Mouse (Mus musculus): ENCODE measurements around the gene Prepl. TPM values are rescaled to one million over a fixed set of nuclear protein-coding genes. Genes with fewer than 3 reads are reported as not detected.

Gene Prepl
- polyA plus RNA-seq, 1 experiment from 2014 or later = 135 TPM

DNA sequence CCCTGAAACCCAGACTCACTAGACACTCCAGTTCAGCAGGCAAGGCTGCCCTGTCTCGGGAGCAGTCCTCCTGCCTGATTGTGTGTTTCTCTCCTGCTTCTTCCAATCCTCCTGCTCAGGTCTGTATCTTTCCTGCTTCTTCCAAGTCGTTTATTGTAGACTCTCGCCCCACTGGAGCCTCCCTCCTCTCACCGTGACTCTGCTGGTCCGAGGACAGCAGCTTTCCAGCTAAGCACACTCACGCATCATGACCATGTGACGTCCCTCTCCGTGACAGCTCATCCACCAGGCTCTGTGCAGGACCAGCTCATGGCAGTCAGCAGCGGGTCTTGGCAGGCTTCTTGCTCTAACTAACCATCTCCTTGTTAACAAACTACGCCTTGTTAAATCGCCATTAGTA is 56.0 kb downstream of the Prepl start:
- Histone ChIP-seq H3K9ac (replicated peaks) (no peak overlapping the region), H3K4me2 (no peak overlapping the region), H3K27ac (replicated peaks) (no peak overlapping the region), H3K4me3 (replicated peaks) (no peak overlapping the region), H3K4me1 (no peaks in the 10 kb centered on the region), H3K27me3 (replicated peaks) (no peaks in the 10 kb centered on the region), H3K36me3 (no peaks in the 10 kb centered on the region), H3K9me3 (replicated peaks) (no peaks in the 10 kb centered on the region)
- WGBS = 70% methylated on average over 11 of the region's 11 CpGs
- no peak for ATAC-seq (ENCODE audit: low FRiP score)

DNA sequence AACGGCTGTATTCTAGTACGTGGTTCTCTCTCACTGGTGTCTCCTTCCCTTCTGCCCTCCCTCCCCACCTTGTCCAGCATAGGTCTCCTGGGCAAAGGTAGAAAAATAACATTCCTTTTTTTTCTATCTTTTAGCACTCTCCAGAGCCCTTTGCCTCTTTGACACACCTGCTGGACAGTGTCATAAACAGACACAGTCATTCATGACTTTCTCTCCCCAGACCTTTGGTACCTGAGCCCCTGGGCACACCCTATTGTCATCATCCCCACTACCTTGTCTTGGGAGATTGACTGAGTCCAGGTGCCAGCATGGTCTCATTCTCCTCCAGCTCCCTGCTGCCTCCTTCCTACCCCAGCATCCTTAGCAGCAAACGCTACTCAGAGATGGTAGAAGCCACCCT is 57.0 kb downstream of the Prepl start:
- Histone ChIP-seq H3K27ac (replicated peaks) (no peak overlapping the region), H3K9ac (replicated peaks) (no peak overlapping the region), H3K36me3 (no peaks in the 10 kb centered on the region), H3K4me3 (replicated peaks) (no peak overlapping the region), H3K4me1 (no peaks in the 10 kb centered on the region), H3K4me2 (no peak overlapping the region), H3K27me3 (replicated peaks) (no peaks in the 10 kb centered on the region), H3K9me3 (replicated peaks) (no peaks in the 10 kb centered on the region)
- ATAC-seq (ENCODE audit: low FRiP score) = no peak
- WGBS = 82% methylated on average over 3 of the region's 3 CpGs

DNA sequence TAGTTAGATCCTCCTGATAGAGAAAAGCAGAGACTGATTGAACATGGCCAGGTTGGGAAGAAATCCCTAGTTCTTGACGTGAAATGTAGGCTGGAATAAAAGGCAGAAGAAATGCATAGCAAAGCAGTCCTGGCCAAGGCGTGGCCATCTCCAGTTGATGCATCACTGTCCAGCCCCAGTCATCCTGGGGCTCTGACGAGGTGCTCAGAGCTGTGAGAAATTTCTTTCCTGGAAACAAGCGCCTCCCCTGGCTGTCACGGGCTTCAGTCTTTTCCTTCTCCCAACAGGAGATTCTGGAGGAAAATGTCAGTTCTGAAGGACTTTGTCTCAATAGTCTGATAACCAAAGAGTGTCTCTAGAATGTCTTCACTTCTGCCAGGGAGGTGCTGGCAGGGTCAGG is 59.4 kb downstream of the Prepl start:
- no peak overlapping the region for H3K9ac ChIP-seq (replicated peaks)
- ATAC-seq (ENCODE audit: low FRiP score) = no peak
- no peak overlapping the region for H3K27ac ChIP-seq (replicated peaks)
- H3K4me2 ChIP-seq = no peak overlapping the region
- H3K4me3 ChIP-seq (replicated peaks) = no peak overlapping the region
- no peaks in the 10 kb centered on the region for H3K4me1 ChIP-seq
- no peaks in the 10 kb centered on the region for H3K9me3 ChIP-seq (replicated peaks)
- H3K27me3 ChIP-seq (replicated peaks) = no peaks in the 10 kb centered on the region
- 86% methylated on average over 5 of the region's 5 CpGs for WGBS
- H3K36me3 ChIP-seq = no peaks in the 10 kb centered on the region

DNA sequence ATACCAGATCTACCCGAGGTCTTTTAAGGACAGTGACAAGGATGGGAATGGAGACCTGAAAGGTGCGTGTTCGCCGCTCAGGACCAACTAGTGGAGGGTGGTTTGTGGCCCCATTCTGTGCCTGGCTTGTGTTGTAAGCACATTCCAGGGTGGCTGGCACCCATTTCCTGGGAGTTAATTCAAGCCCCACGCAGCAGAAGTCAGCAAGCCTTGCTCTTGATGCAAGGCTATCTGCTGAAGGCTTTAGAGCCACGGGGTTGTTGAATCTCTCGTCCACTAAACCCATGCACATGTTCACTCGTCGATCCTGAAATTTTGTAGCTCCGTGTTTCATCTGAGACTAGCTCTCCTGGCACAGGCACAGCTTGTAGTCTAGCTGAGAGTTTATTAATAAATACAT is 61.2 kb downstream of the Prepl start:
- Histone ChIP-seq H3K4me1 (no peaks in the 10 kb centered on the region), H3K9me3 (replicated peaks) (no peaks in the 10 kb centered on the region), H3K27me3 (replicated peaks) (no peaks in the 10 kb centered on the region), H3K4me3 (replicated peaks) (no peak overlapping the region), H3K4me2 (no peak overlapping the region), H3K9ac (replicated peaks) (no peak overlapping the region), H3K27ac (replicated peaks) (no peak overlapping the region), H3K36me3 (no peaks in the 10 kb centered on the region)
- no peak for ATAC-seq (ENCODE audit: low FRiP score)
- WGBS = 95% methylated on average over 10 of the region's 10 CpGs

DNA sequence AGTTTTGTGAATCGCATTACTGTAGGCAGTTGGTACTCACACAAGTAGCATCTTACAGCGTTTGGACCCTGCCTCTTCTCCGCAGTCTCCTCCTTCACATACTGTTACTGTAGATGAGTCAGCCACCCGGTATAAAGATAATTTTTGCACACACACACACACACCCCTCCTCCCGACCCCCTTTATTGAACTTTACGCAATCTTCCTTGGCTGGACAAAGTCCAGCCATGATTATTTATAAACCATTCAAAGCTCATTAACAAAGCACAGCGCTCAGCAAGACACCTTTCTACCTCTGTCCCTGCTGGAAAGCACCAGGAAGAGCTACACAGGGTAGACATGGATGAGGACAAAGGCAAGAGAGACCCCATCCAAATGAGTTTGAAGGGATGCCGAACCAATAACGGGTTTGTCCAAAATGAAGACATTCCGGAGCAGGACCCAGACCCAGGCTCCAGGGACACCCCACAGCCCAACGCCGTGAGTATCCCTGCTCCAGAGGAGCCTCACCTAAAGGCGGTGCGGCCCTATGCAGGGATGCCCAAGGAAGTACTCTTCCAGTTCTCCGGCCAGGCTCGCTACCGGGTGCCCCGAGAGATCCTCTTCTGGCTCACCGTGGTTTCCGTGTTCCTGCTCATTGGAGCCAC is 61.8 kb downstream of the Prepl start, which contains the start of gene Slc3a1:
TSS of gene Slc3a1 (plus strand) at position 284 of the 647 bp plus-strand sequence.
- Histone ChIP-seq H3K36me3 (no peaks in the 10 kb centered on the region), H3K27ac (replicated peaks) (no peak within 1 kb of the TSS), H3K4me1 (0 out of 2 replicates have a peak, but pooled peaks cover 2% of the 10 kb centered on the region), H3K9ac (replicated peaks) (no peak within 1 kb of the TSS), H3K4me2 (no peak within 1 kb of the TSS), H3K9me3 (replicated peaks) (no peaks in the 10 kb centered on the region), H3K27me3 (replicated peaks) (no peaks in the 10 kb centered on the region), H3K4me3 (replicated peaks) (no peak within 1 kb of the TSS)
- no peak for ATAC-seq (ENCODE audit: low FRiP score)
- 89% methylated on average over 20 of the region's 20 CpGs for WGBS

DNA sequence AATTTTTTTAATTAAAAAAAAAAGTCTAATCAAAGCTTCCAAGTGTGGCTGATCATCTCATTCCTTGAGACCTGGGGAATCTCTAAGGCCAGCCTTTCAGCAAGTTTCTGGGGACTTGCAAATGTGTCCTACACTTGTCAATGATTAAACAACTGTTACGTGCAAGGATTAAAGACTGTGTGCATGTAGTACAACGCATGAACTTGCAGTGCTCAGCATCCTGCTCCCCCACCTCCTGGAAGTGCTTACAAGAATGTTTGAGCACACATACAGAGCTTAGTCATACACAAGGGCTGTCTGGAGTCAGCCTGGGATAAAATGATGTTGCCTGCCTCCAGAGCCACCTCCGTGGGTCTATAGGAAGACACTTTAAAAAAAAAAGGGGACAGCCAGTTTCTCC is 62.8 kb downstream of the Prepl start:
- Histone ChIP-seq H3K27ac (replicated peaks) (no peak overlapping the region), H3K9me3 (replicated peaks) (no peaks in the 10 kb centered on the region), H3K4me3 (replicated peaks) (no peak overlapping the region), H3K4me1 (0 out of 2 replicates have a peak, but pooled peaks cover 3% of the 10 kb centered on the region), H3K4me2 (no peak overlapping the region), H3K36me3 (no peaks in the 10 kb centered on the region), H3K27me3 (replicated peaks) (no peaks in the 10 kb centered on the region), H3K9ac (replicated peaks) (no peak overlapping the region)
- 81% methylated on average over 3 of the region's 3 CpGs for WGBS
- no peak for ATAC-seq (ENCODE audit: low FRiP score)

DNA sequence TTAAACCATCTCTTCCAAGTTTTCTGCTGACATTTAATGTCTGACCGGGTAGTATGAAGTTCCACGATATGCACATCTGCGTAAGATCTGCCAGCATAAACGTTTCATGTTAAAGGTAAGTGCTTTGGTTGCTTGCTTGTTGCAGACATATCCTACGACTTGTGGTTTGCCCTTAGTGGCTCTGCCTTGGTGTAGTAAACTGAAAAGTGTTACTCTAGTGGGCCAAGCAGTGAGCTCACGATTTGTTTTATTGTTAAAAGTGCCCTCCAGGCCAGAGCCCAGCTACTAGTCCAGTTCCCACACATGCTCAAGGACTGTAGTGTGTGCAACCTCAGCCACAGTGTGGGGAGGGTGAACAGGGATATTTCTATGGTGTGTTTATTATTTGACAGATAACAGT is 63.6 kb downstream of the Prepl start:
- H3K9ac ChIP-seq (replicated peaks) = no peak overlapping the region
- H3K27me3 ChIP-seq (replicated peaks) = no peaks in the 10 kb centered on the region
- no peaks in the 10 kb centered on the region for H3K9me3 ChIP-seq (replicated peaks)
- no peaks in the 10 kb centered on the region for H3K36me3 ChIP-seq
- H3K4me3 ChIP-seq (replicated peaks) = no peak overlapping the region
- 0 out of 2 replicates have a peak, but pooled peaks cover 3% of the 10 kb centered on the region for H3K4me1 ChIP-seq
- H3K4me2 ChIP-seq = no peak overlapping the region
- no peak for ATAC-seq (ENCODE audit: low FRiP score)
- H3K27ac ChIP-seq (replicated peaks) = no peak overlapping the region
- 96% methylated on average over 6 of the region's 6 CpGs for WGBS

DNA sequence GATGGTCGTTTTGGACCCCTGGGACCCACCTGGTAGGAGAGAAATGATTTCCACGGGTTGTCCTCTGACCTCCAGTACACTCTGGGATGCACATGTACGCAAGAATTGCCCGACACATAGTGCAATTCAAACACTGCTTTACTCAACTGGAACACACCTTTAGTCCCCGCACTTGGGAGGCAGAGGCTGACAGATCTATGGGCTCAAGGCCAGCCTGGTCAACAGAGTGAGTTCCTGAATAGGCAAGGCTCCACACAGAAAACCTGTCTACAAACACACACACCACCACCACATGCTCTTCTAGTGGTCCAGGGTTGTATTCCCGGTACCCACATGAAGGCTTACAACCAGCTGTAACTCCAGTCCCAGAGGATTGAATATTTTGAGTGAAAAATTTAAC is 64.9 kb downstream of the Prepl start:
- H3K9ac ChIP-seq (replicated peaks) = no peak overlapping the region
- ATAC-seq (ENCODE audit: low FRiP score) = no peak
- H3K4me2 ChIP-seq = no peak overlapping the region
- no peaks in the 10 kb centered on the region for H3K36me3 ChIP-seq
- 0 out of 2 replicates have a peak, but pooled peaks cover 3% of the 10 kb centered on the region for H3K4me1 ChIP-seq
- H3K27ac ChIP-seq (replicated peaks) = no peak overlapping the region
- no peaks in the 10 kb centered on the region for H3K27me3 ChIP-seq (replicated peaks)
- WGBS = 92% methylated on average over 6 of the region's 6 CpGs
- H3K9me3 ChIP-seq (replicated peaks) = no peaks in the 10 kb centered on the region
- no peak overlapping the region for H3K4me3 ChIP-seq (replicated peaks)

DNA sequence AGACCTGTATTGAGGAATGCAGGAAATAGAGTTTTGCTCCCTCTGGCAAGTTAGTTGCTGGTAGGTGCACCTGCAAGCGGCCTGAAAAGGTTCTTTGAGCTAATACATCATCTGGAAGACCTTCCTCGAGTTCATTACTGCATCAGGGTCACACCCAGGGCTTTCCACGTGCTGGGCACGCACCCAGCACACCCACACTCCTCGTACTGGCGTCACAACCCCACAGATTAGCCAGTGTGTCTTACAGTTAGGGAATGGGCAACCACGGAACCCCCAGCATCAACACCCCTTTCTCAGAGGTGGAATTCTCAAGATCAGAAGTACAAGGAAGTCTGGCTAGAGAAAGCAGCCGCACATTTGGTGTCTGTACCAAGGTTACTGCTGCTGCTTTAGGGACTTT is 65.8 kb downstream of the Prepl start:
- no peaks in the 10 kb centered on the region for H3K27me3 ChIP-seq (replicated peaks)
- H3K4me2 ChIP-seq = no peak overlapping the region
- 0 out of 2 replicates have a peak, but pooled peaks cover 3% of the 10 kb centered on the region for H3K4me1 ChIP-seq
- WGBS = 92% methylated on average over 8 of the region's 8 CpGs
- H3K9me3 ChIP-seq (replicated peaks) = no peaks in the 10 kb centered on the region
- no peak overlapping the region for H3K27ac ChIP-seq (replicated peaks)
- ATAC-seq (ENCODE audit: low FRiP score) = no peak
- no peak overlapping the region for H3K9ac ChIP-seq (replicated peaks)
- no peaks in the 10 kb centered on the region for H3K36me3 ChIP-seq
- no peak overlapping the region for H3K4me3 ChIP-seq (replicated peaks)

DNA sequence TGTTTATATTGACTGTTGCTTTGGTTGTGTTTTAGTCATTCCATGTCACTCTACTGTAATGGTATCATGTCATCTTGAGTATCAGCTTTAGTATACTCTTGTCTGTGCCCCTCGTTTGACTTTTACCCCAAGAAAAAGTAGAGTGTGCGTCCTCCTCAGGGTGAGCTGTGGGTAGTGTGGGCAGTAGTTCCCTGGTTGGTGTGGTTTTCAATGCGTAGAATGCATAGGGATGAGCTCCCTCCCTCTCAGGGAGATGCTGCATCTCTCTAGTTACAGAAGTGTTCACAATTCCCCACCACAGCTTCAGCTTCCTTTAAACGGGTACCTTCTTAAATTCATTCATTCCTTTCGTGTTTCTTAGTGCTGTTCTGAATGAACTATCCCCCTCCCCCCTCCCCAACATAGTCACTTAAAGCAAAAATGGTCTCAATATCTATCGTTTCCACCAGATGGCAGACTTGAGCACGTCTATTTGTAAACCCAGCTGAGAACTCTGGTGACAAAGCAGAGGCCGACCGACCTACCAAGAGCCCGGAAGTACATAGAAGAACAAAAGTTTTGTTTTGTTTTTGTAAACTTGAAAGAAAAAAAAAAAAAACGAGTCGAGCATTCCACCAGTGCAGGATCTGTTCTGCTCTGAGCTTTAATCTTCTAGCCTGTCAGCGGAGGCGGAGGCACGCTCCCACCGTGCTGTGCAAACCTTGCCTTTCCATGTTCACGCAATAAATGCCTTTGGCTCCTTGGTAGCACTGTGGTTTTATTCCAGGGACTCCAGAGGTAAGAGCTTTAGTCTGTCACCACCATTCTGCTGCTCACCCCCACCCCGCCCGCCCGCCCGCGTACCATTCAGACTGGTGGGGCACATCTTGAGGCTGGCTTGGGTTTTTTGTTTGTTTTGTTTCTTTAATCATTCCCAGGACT is 66.5 kb downstream of the Prepl start:
- Histone ChIP-seq H3K4me1 (0 out of 2 replicates have a peak, but pooled peaks cover 3% of the 10 kb centered on the region), H3K9ac (replicated peaks) (no peak overlapping the region), H3K4me2 (no peak overlapping the region), H3K36me3 (no peaks in the 10 kb centered on the region), H3K27me3 (replicated peaks) (no peaks in the 10 kb centered on the region), H3K9me3 (replicated peaks) (no peaks in the 10 kb centered on the region), H3K27ac (replicated peaks) (no peak overlapping the region), H3K4me3 (replicated peaks) (no peak overlapping the region)
- 62% methylated on average over 22 of the region's 22 CpGs for WGBS
- no peak for ATAC-seq (ENCODE audit: low FRiP score)

DNA sequence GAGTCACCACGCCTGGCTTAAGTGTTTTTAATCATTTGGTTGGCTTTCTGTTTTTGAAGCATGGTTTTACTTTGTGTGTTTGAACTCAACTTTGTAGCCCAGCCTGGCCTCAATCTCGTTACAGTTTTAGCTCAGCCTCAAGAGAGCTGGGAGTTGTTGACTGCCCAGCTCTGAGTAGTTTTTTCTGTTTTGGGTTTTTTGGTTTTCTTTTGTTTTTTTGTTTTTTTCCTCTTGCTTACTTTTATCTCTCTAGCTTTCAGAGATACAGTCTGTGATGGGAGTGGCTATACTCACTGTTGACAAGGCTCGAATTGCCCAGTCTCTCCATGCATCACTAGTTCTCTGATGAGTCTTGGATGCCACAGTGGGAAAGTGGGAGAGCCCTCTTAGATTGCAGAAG is 69.7 kb downstream of the Prepl start:
- no peaks in the 10 kb centered on the region for H3K9me3 ChIP-seq (replicated peaks)
- ATAC-seq (ENCODE audit: low FRiP score) = no peak
- 87% methylated on average over 3 of the region's 3 CpGs for WGBS
- H3K9ac ChIP-seq (replicated peaks) = no peak overlapping the region
- no peak overlapping the region for H3K27ac ChIP-seq (replicated peaks)
- H3K36me3 ChIP-seq = no peaks in the 10 kb centered on the region
- no peak overlapping the region for H3K4me2 ChIP-seq
- no peak overlapping the region for H3K4me3 ChIP-seq (replicated peaks)
- H3K27me3 ChIP-seq (replicated peaks) = no peaks in the 10 kb centered on the region
- 0 out of 2 replicates have a peak, but pooled peaks cover 3% of the 10 kb centered on the region for H3K4me1 ChIP-seq

DNA sequence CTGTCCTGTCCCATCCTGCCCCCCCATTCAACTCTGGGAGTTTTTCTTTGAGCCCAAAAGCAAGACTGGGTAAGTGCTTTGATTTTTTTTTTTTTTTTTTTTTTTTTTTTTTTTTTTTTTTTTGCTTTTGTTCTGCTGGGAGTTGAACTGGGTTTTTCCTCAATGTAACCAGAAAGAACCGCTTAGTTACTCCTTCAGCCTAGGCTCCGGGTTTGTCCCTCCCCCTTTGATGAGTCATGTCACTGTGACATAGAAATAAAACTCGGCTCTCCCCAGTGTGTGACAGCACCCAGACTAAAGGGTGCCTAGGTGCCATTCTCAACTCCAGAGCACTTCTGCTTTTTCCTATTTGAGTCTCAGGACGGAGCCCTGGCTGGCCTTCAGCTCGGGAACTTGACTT is 71.2 kb downstream of the Prepl start:
- ATAC-seq (ENCODE audit: low FRiP score) = no peak
- H3K9ac ChIP-seq (replicated peaks) = no peak overlapping the region
- H3K27ac ChIP-seq (replicated peaks) = no peak overlapping the region
- H3K4me3 ChIP-seq (replicated peaks) = no peak overlapping the region
- H3K4me2 ChIP-seq = no peak overlapping the region
- no peaks in the 10 kb centered on the region for H3K27me3 ChIP-seq (replicated peaks)
- WGBS = 87% methylated on average over 5 of the region's 5 CpGs
- no peaks in the 10 kb centered on the region for H3K9me3 ChIP-seq (replicated peaks)
- H3K36me3 ChIP-seq = no peaks in the 10 kb centered on the region
- 0 out of 2 replicates have a peak, but pooled peaks cover 3% of the 10 kb centered on the region for H3K4me1 ChIP-seq

All from neural tube, embryonic 15.5 days (tissue).